Mouse (Mus musculus) stomach, adult 2 months (tissue): ENCODE data around the gene Gm29276. TPM values are rescaled to one million over a fixed set of nuclear protein-coding genes. Genes with fewer than 3 reads are reported as not detected.

Source experiments
- polyA plus RNA-seq: library from polyadenylated mRNA; depleted of rRNA; stranded (reverse); fragments of >200 nt; gene quantifications from 2 replicates; pipeline ENCODE4 v1.2.3, GENCODE M21; 2012; rRNA removed

Gm29276 gene
- not detected in 2 replicates for polyA plus RNA-seq

DNA sequence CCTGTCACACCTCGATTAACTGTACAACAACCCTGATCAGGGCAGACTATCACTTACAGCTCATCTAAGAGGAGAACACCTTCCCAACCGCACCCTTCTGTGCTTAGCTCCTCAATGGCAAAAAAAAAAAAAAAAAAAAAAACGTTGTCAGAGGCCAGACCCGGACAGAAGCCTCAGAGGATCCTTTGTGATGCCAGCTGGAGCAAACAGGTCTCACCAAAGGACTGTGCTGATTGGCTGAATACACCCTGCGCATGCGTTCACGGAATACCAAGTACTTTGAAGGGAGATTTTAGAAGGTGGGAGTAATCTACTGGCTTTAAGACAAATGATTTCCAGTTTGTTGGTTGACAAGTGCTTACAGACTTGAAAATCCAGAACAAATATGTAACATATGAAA, at the start of gene Gm29276:
Gene Gm29276, minus strand, starts transcription at position 101 of the 400 bp plus-strand sequence.

